Mouse (Mus musculus): ENCODE data around the gene 1700080O16Rik. TPM values are rescaled to one million over a fixed set of nuclear protein-coding genes. Genes with fewer than 3 reads are reported as not detected.

Gene 1700080O16Rik
- polyA plus RNA-seq (2015; fragmentation: Nextera tagmentation; extraction: Ambion mirVana) = not detected in 2 replicates

DNA sequence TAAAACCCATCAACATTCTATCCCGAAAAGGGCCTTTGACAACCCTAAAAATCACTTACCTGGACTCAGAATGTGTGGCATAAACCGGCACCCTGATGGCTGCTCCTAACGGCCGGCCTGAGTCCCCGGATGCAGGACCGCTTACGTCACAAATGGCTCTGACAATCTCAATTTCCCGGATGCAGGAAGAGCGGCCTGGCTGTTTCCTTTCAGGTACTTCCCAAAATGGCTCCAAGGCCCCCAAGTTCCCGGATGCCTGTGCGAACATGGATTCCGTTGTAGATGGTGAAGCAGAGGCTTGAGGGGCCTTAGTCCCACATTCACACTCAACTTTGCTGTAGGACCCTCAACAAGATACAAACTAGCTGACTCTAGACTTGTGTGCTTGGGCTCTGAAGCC is at the start of gene 1700080O16Rik:
Gene 1700080O16Rik, minus strand, starts transcription at position 101 of the 400 bp plus-strand sequence.
- H3K36me3 ChIP-seq (ENCODE audit: control insufficient read depth, insufficient read depth, low read length) = no peaks in the 10 kb centered on the region
- 94% methylated on average over 12 of the region's 12 CpGs for WGBS

DNA sequence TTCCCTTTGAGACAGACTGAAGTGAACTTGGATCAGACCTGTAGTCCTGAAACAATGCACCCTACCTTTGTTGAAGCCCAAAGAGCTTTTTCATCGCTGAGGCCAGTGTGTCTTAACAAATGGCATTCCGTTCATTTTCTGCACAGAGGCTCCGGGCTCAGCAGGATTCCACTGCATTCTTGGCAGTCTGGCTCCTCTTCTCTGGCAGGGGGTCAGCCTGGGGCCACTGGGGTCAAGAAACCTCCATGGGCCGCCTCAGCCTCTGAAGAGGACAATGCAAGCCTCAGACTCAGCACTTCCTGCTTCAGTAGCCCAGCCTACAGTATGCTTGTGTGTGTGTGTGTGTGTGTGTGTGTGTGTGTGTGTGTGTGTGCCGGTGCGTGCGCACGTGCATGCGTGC is 45.1 kb upstream of the 1700080O16Rik start:
- ATAC-seq (ENCODE audit: insufficient read depth, low FRiP score) = no peak
- no peaks in the 10 kb centered on the region for H3K27me3 ChIP-seq (ENCODE audit: control insufficient read depth, insufficient read depth, low read length)
- no peak overlapping the region for H3K4me2 ChIP-seq (ENCODE audit: low read depth, low read length)
- no peak overlapping the region for H3K4me3 ChIP-seq (replicated peaks; ENCODE audit: low read length)
- no peaks in the 10 kb centered on the region for H3K9me3 ChIP-seq (replicated peaks; ENCODE audit: control insufficient read depth, low read length)
- no peak overlapping the region for H3K27ac ChIP-seq (ENCODE audit: low read length)
- H3K4me1 ChIP-seq (ENCODE audit: control insufficient read depth, insufficient read depth, low read length) = no peaks in the 10 kb centered on the region
- 55% methylated on average over 7 of the region's 9 CpGs for WGBS
- H3K9ac ChIP-seq (ENCODE audit: low read length) = no peak overlapping the region
- no peaks in the 10 kb centered on the region for H3K36me3 ChIP-seq (ENCODE audit: control insufficient read depth, insufficient read depth, low read length)

More for the DNA sequence above, at the start of gene 1700080O16Rik:
- Histone ChIP-seq H3K9ac (ENCODE audit: low read length) (no peak within 1 kb of the TSS), H3K4me3 (replicated peaks; ENCODE audit: low read length) (no peak within 1 kb of the TSS), H3K4me2 (ENCODE audit: low read depth, low read length) (no peak within 1 kb of the TSS), H3K9me3 (replicated peaks; ENCODE audit: control insufficient read depth, low read length) (no peaks in the 10 kb centered on the region), H3K27ac (ENCODE audit: low read length) (no peak within 1 kb of the TSS), H3K4me1 (ENCODE audit: control insufficient read depth, insufficient read depth, low read length) (no peaks in the 10 kb centered on the region), H3K27me3 (ENCODE audit: control insufficient read depth, insufficient read depth, low read length) (0 out of 2 replicates have a peak, but pooled peaks cover 3% of the 10 kb centered on the region)
- no peak for ATAC-seq (ENCODE audit: insufficient read depth, low FRiP score)

GRCm38 (mm10) chrX:52000072-52000471 is 27.5 kb upstream of the 1700080O16Rik start:
- WGBS = 64% methylated on average over 5 of the region's 5 CpGs
- no peaks in the 10 kb centered on the region for H3K4me1 ChIP-seq (ENCODE audit: control insufficient read depth, insufficient read depth, low read length)
- H3K4me3 ChIP-seq (replicated peaks; ENCODE audit: low read length) = no peak overlapping the region
- no peaks in the 10 kb centered on the region for H3K36me3 ChIP-seq (ENCODE audit: control insufficient read depth, insufficient read depth, low read length)
- no peak overlapping the region for H3K9ac ChIP-seq (ENCODE audit: low read length)
- no peak overlapping the region for H3K27ac ChIP-seq (ENCODE audit: low read length)
- no peaks in the 10 kb centered on the region for H3K9me3 ChIP-seq (replicated peaks; ENCODE audit: control insufficient read depth, low read length)
- H3K4me2 ChIP-seq (ENCODE audit: low read depth, low read length) = no peak overlapping the region
- H3K27me3 ChIP-seq (ENCODE audit: control insufficient read depth, insufficient read depth, low read length) = no peaks in the 10 kb centered on the region
- ATAC-seq (ENCODE audit: insufficient read depth, low FRiP score) = no peak

GRCm38 (mm10) chrX:51999426-51999825 is 26.9 kb upstream of the 1700080O16Rik start:
- Histone ChIP-seq H3K4me3 (replicated peaks; ENCODE audit: low read length) (no peak overlapping the region), H3K9ac (ENCODE audit: low read length) (no peak overlapping the region), H3K4me2 (ENCODE audit: low read depth, low read length) (no peak overlapping the region), H3K4me1 (ENCODE audit: control insufficient read depth, insufficient read depth, low read length) (no peaks in the 10 kb centered on the region), H3K9me3 (replicated peaks; ENCODE audit: control insufficient read depth, low read length) (no peaks in the 10 kb centered on the region), H3K27me3 (ENCODE audit: control insufficient read depth, insufficient read depth, low read length) (no peaks in the 10 kb centered on the region), H3K36me3 (ENCODE audit: control insufficient read depth, insufficient read depth, low read length) (no peaks in the 10 kb centered on the region), H3K27ac (ENCODE audit: low read length) (no peak overlapping the region)
- no peak for ATAC-seq (ENCODE audit: insufficient read depth, low FRiP score)
- 45% methylated on average over 4 of the region's 4 CpGs for WGBS

GRCm38 (mm10) chrX:51976361-51976760 is 3.8 kb upstream of the 1700080O16Rik start:
- ATAC-seq (ENCODE audit: insufficient read depth, low FRiP score) = no peak

GRCm38 (mm10) chrX:51974618-51975017 is 2.0 kb upstream of the 1700080O16Rik start:
- ATAC-seq (ENCODE audit: insufficient read depth, low FRiP score) = no peak

More at GRCm38 (mm10) chrX:51976361-51976760, 3.8 kb upstream of the 1700080O16Rik start:
- H3K4me3 ChIP-seq (replicated peaks; ENCODE audit: low read length) = no peak overlapping the region
- no peak overlapping the region for H3K27ac ChIP-seq (ENCODE audit: low read length)
- no peaks in the 10 kb centered on the region for H3K36me3 ChIP-seq (ENCODE audit: control insufficient read depth, insufficient read depth, low read length)
- no peaks in the 10 kb centered on the region for H3K9me3 ChIP-seq (replicated peaks; ENCODE audit: control insufficient read depth, low read length)
- H3K9ac ChIP-seq (ENCODE audit: low read length) = no peak overlapping the region
- WGBS = 55% methylated on average over 4 of the region's 4 CpGs
- no peaks in the 10 kb centered on the region for H3K27me3 ChIP-seq (ENCODE audit: control insufficient read depth, insufficient read depth, low read length)
- no peak overlapping the region for H3K4me2 ChIP-seq (ENCODE audit: low read depth, low read length)
- no peaks in the 10 kb centered on the region for H3K4me1 ChIP-seq (ENCODE audit: control insufficient read depth, insufficient read depth, low read length)

GRCm38 (mm10) chrX:51948071-51948470 is 24.5 kb downstream of the 1700080O16Rik start:
- no peak overlapping the region for H3K27ac ChIP-seq (ENCODE audit: low read length)
- no peak for ATAC-seq (ENCODE audit: insufficient read depth, low FRiP score)
- 63% methylated on average over 3 of the region's 3 CpGs for WGBS

More at GRCm38 (mm10) chrX:51974618-51975017, 2.0 kb upstream of the 1700080O16Rik start:
- H3K36me3 ChIP-seq (ENCODE audit: control insufficient read depth, insufficient read depth, low read length) = no peaks in the 10 kb centered on the region
- no peaks in the 10 kb centered on the region for H3K4me1 ChIP-seq (ENCODE audit: control insufficient read depth, insufficient read depth, low read length)
- H3K4me3 ChIP-seq (replicated peaks; ENCODE audit: low read length) = no peak overlapping the region
- H3K27ac ChIP-seq (ENCODE audit: low read length) = no peak overlapping the region
- no peak overlapping the region for H3K4me2 ChIP-seq (ENCODE audit: low read depth, low read length)
- H3K9ac ChIP-seq (ENCODE audit: low read length) = no peak overlapping the region
- H3K27me3 ChIP-seq (ENCODE audit: control insufficient read depth, insufficient read depth, low read length) = no peaks in the 10 kb centered on the region
- no peaks in the 10 kb centered on the region for H3K9me3 ChIP-seq (replicated peaks; ENCODE audit: control insufficient read depth, low read length)

GRCm38 (mm10) chrX:51938076-51938475 is 34.5 kb downstream of the 1700080O16Rik start:
- WGBS = 63% methylated on average over 5 of the region's 5 CpGs
- Histone ChIP-seq H3K9ac (ENCODE audit: low read length) (no peak overlapping the region), H3K4me1 (ENCODE audit: control insufficient read depth, insufficient read depth, low read length) (no peaks in the 10 kb centered on the region), H3K27me3 (ENCODE audit: control insufficient read depth, insufficient read depth, low read length) (no peaks in the 10 kb centered on the region), H3K9me3 (replicated peaks; ENCODE audit: control insufficient read depth, low read length) (no peaks in the 10 kb centered on the region), H3K36me3 (ENCODE audit: control insufficient read depth, insufficient read depth, low read length) (no peaks in the 10 kb centered on the region), H3K27ac (ENCODE audit: low read length) (no peak overlapping the region), H3K4me2 (ENCODE audit: low read depth, low read length) (no peak overlapping the region), H3K4me3 (replicated peaks; ENCODE audit: low read length) (no peak overlapping the region)
- no peak for ATAC-seq (ENCODE audit: insufficient read depth, low FRiP score)

More at GRCm38 (mm10) chrX:51948071-51948470, 24.5 kb downstream of the 1700080O16Rik start:
- H3K4me1 ChIP-seq (ENCODE audit: control insufficient read depth, insufficient read depth, low read length) = no peaks in the 10 kb centered on the region
- no peaks in the 10 kb centered on the region for H3K27me3 ChIP-seq (ENCODE audit: control insufficient read depth, insufficient read depth, low read length)
- no peaks in the 10 kb centered on the region for H3K36me3 ChIP-seq (ENCODE audit: control insufficient read depth, insufficient read depth, low read length)
- no peaks in the 10 kb centered on the region for H3K9me3 ChIP-seq (replicated peaks; ENCODE audit: control insufficient read depth, low read length)
- no peak overlapping the region for H3K4me3 ChIP-seq (replicated peaks; ENCODE audit: low read length)
- H3K4me2 ChIP-seq (ENCODE audit: low read depth, low read length) = no peak overlapping the region
- H3K9ac ChIP-seq (ENCODE audit: low read length) = no peak overlapping the region

- no peak overlapping the region for H3K4me2 ChIP-seq (ENCODE audit: low read depth, low read length)
- H3K36me3 ChIP-seq (ENCODE audit: control insufficient read depth, insufficient read depth, low read length) = no peaks in the 10 kb centered on the region
- ATAC-seq (ENCODE audit: insufficient read depth, low FRiP score) = no peak
- no peak overlapping the region for H3K27ac ChIP-seq (ENCODE audit: low read length)
- WGBS = 77% methylated on average over 4 of the region's 4 CpGs
- no peaks in the 10 kb centered on the region for H3K4me1 ChIP-seq (ENCODE audit: control insufficient read depth, insufficient read depth, low read length)
- no peaks in the 10 kb centered on the region; the same call in 1 of the 2 replicates for H3K27me3 ChIP-seq (ENCODE audit: control insufficient read depth, insufficient read depth, low read length)
- H3K9ac ChIP-seq (ENCODE audit: low read length) = no peak overlapping the region
- no peak overlapping the region for H3K4me3 ChIP-seq (replicated peaks; ENCODE audit: low read length)
- no peaks in the 10 kb centered on the region for H3K9me3 ChIP-seq (replicated peaks; ENCODE audit: control insufficient read depth, low read length)
Measured at GRCm38 (mm10) chrX:51919091-51919490, 53.5 kb downstream of the 1700080O16Rik start.
